Mouse (Mus musculus): ENCODE measurements around the gene Smcp. TPM values are rescaled to one million over a fixed set of nuclear protein-coding genes. Genes with fewer than 3 reads are reported as not detected.

The Smcp gene
- polyA plus RNA-seq (2015; fragmentation: Nextera tagmentation; extraction: Ambion mirVana) = not detected in 2 replicates

GRCm38 (mm10) chr3:92588858-92589257 is at the start of gene Smcp:
Gene Smcp, minus strand, starts transcription at chr3:92588997.
- Histone ChIP-seq H3K4me1 (replicated peaks) (no peaks in the 10 kb centered on the region), H3K9me3 (no peaks in the 10 kb centered on the region), H3K4me3 (replicated peaks) (no peak within 1 kb of the TSS), H3K4me2 (replicated peaks) (no peak within 1 kb of the TSS), H3K36me3 (no peaks in the 10 kb centered on the region), H3K27ac (no peak within 1 kb of the TSS), H3K9ac (replicated peaks) (no peak within 1 kb of the TSS), H3K27me3 (no peaks in the 10 kb centered on the region)
- ATAC-seq = no peak
- WGBS = 83% methylated on average over 1 of the region's 1 CpGs

- H3K4me1 ChIP-seq (replicated peaks) = no peaks in the 10 kb centered on the region
- ATAC-seq = no peak
- H3K36me3 ChIP-seq = no peaks in the 10 kb centered on the region
- H3K4me3 ChIP-seq (replicated peaks) = no peak overlapping the region
- H3K27ac ChIP-seq = no peak overlapping the region
- H3K27me3 ChIP-seq = no peaks in the 10 kb centered on the region
- no peak overlapping the region for H3K4me2 ChIP-seq (replicated peaks)
- no peak overlapping the region for H3K9ac ChIP-seq (replicated peaks)
- H3K9me3 ChIP-seq = no peaks in the 10 kb centered on the region
- 82% methylated on average over 3 of the region's 3 CpGs for WGBS
Observed at GRCm38 (mm10) chr3:92638653-92638991, 49.8 kb upstream of the Smcp start.

- WGBS = 16% methylated on average over 1 of the region's 1 CpGs
- H3K4me1 ChIP-seq (replicated peaks) = no peaks in the 10 kb centered on the region
- H3K9me3 ChIP-seq = no peaks in the 10 kb centered on the region
- no peaks in the 10 kb centered on the region for H3K36me3 ChIP-seq
- ATAC-seq = peak; percentile 79
- H3K27ac ChIP-seq = no peak overlapping the region
- H3K9ac ChIP-seq (replicated peaks) = no peak overlapping the region
- H3K27me3 ChIP-seq = no peaks in the 10 kb centered on the region
- no peak overlapping the region for H3K4me3 ChIP-seq (replicated peaks)
- H3K4me2 ChIP-seq (replicated peaks) = no peak overlapping the region
Observed at GRCm38 (mm10) chr3:92637745-92638652, 49.2 kb upstream of the Smcp start.

GRCm38 (mm10) chr3:92621560-92621959 is 32.8 kb upstream of the Smcp start, which contains the start of gene Lce6a:
Gene Lce6a, minus strand, starts transcription at chr3:92621660.
- no peak within 1 kb of the TSS for H3K4me3 ChIP-seq (replicated peaks)
- H3K4me1 ChIP-seq (replicated peaks) = no peaks in the 10 kb centered on the region
- 82% methylated on average over 2 of the region's 2 CpGs for WGBS
- no peak within 1 kb of the TSS for H3K9ac ChIP-seq (replicated peaks)
- no peak for ATAC-seq
- H3K36me3 ChIP-seq = no peaks in the 10 kb centered on the region
- no peak within 1 kb of the TSS for H3K4me2 ChIP-seq (replicated peaks)
- H3K9me3 ChIP-seq = no peaks in the 10 kb centered on the region
- H3K27ac ChIP-seq = no peak within 1 kb of the TSS
- H3K27me3 ChIP-seq = no peaks in the 10 kb centered on the region

GRCm38 (mm10) chr3:92609804-92610203 is 21.0 kb upstream of the Smcp start:
- 65% methylated on average over 1 of the region's 1 CpGs for WGBS
- ATAC-seq = no peak
- H3K9me3 ChIP-seq = no peaks in the 10 kb centered on the region

GRCm38 (mm10) chr3:92607392-92607791 is 18.6 kb upstream of the Smcp start, which contains the start of gene 2210017I01Rik:
Gene 2210017I01Rik, minus strand, starts transcription at chr3:92607492.
- Histone ChIP-seq H3K4me1 (replicated peaks) (no peaks in the 10 kb centered on the region), H3K27me3 (no peaks in the 10 kb centered on the region), H3K9ac (replicated peaks) (no peak within 1 kb of the TSS), H3K9me3 (no peaks in the 10 kb centered on the region), H3K4me2 (replicated peaks) (no peak within 1 kb of the TSS), H3K27ac (no peak within 1 kb of the TSS), H3K36me3 (no peaks in the 10 kb centered on the region), H3K4me3 (replicated peaks) (no peak within 1 kb of the TSS)
- no peak for ATAC-seq

More at GRCm38 (mm10) chr3:92609804-92610203, 21.0 kb upstream of the Smcp start:
- no peak overlapping the region for H3K4me3 ChIP-seq (replicated peaks)
- no peak overlapping the region for H3K9ac ChIP-seq (replicated peaks)
- no peak overlapping the region for H3K4me2 ChIP-seq (replicated peaks)
- H3K27ac ChIP-seq = no peak overlapping the region
- H3K4me1 ChIP-seq (replicated peaks) = no peaks in the 10 kb centered on the region
- no peaks in the 10 kb centered on the region for H3K27me3 ChIP-seq
- H3K36me3 ChIP-seq = no peaks in the 10 kb centered on the region

- Histone ChIP-seq H3K4me3 (replicated peaks) (no peak overlapping the region), H3K27ac (no peak overlapping the region), H3K9me3 (0 out of 2 replicates have a peak, but pooled peaks cover 3% of the 10 kb centered on the region), H3K4me1 (replicated peaks) (no peaks in the 10 kb centered on the region), H3K4me2 (replicated peaks) (no peak overlapping the region), H3K36me3 (no peaks in the 10 kb centered on the region), H3K9ac (replicated peaks) (no peak overlapping the region), H3K27me3 (no peaks in the 10 kb centered on the region)
- 51% methylated on average over 1 of the region's 1 CpGs for WGBS
- ATAC-seq = no peak
Observed at GRCm38 (mm10) chr3:92602169-92602568, 13.4 kb upstream of the Smcp start.

GRCm38 (mm10) chr3:92600456-92600855 is 11.7 kb upstream of the Smcp start:
- Histone ChIP-seq H3K4me2 (replicated peaks) (no peak overlapping the region), H3K9ac (replicated peaks) (no peak overlapping the region), H3K27ac (no peak overlapping the region), H3K36me3 (no peaks in the 10 kb centered on the region), H3K4me3 (replicated peaks) (no peak overlapping the region), H3K4me1 (replicated peaks) (no peaks in the 10 kb centered on the region), H3K27me3 (no peaks in the 10 kb centered on the region), H3K9me3 (0 out of 2 replicates have a peak, but pooled peaks cover 3% of the 10 kb centered on the region)
- ATAC-seq = no peak
- 58% methylated on average over 1 of the region's 1 CpGs for WGBS

GRCm38 (mm10) chr3:92599973-92600372 is 11.2 kb upstream of the Smcp start:
- Histone ChIP-seq H3K9me3 (0 out of 2 replicates have a peak, but pooled peaks cover 3% of the 10 kb centered on the region), H3K4me1 (replicated peaks) (no peaks in the 10 kb centered on the region), H3K4me2 (replicated peaks) (no peak overlapping the region), H3K9ac (replicated peaks) (no peak overlapping the region), H3K4me3 (replicated peaks) (no peak overlapping the region), H3K27me3 (no peaks in the 10 kb centered on the region), H3K27ac (no peak overlapping the region), H3K36me3 (no peaks in the 10 kb centered on the region)
- no peak for ATAC-seq

GRCm38 (mm10) chr3:92598429-92598828 is 9.6 kb upstream of the Smcp start:
- H3K4me3 ChIP-seq (replicated peaks) = no peak overlapping the region
- H3K9me3 ChIP-seq = 0 out of 2 replicates have a peak, but pooled peaks cover 3% of the 10 kb centered on the region
- H3K4me2 ChIP-seq (replicated peaks) = no peak overlapping the region
- H3K9ac ChIP-seq (replicated peaks) = no peak overlapping the region
- H3K27ac ChIP-seq = no peak overlapping the region
- H3K36me3 ChIP-seq = no peaks in the 10 kb centered on the region
- no peak for ATAC-seq
- 94% methylated on average over 2 of the region's 2 CpGs for WGBS
- H3K4me1 ChIP-seq (replicated peaks) = no peaks in the 10 kb centered on the region
- no peaks in the 10 kb centered on the region for H3K27me3 ChIP-seq

- Histone ChIP-seq H3K36me3 (no peaks in the 10 kb centered on the region), H3K27ac (no peak overlapping the region), H3K9me3 (no peaks in the 10 kb centered on the region), H3K4me1 (replicated peaks) (no peaks in the 10 kb centered on the region), H3K27me3 (no peaks in the 10 kb centered on the region), H3K4me2 (replicated peaks) (no peak overlapping the region), H3K4me3 (replicated peaks) (no peak overlapping the region), H3K9ac (replicated peaks) (no peak overlapping the region)
- no peak for ATAC-seq
- WGBS = 81% methylated on average over 3 of the region's 3 CpGs
Observed at GRCm38 (mm10) chr3:92587190-92587589, 1.6 kb downstream of the Smcp start.

GRCm38 (mm10) chr3:92585055-92585454 is 3.7 kb downstream of the Smcp start:
- WGBS = 79% methylated on average over 1 of the region's 1 CpGs
- H3K4me3 ChIP-seq (replicated peaks) = no peak overlapping the region

More at GRCm38 (mm10) chr3:92585055-92585454, 3.7 kb downstream of the Smcp start:
- Histone ChIP-seq H3K9ac (replicated peaks) (no peak overlapping the region), H3K9me3 (no peaks in the 10 kb centered on the region), H3K4me1 (replicated peaks) (no peaks in the 10 kb centered on the region), H3K27ac (no peak overlapping the region), H3K27me3 (no peaks in the 10 kb centered on the region), H3K36me3 (no peaks in the 10 kb centered on the region), H3K4me2 (replicated peaks) (no peak overlapping the region)
- no peak for ATAC-seq

Data from midbrain, embryonic 13.5 days (tissue).